ENCODE assay signal across 8 mouse cellular contexts in genomic region chr1:86506420-86506819, GRCm38 (mm10). TPM values are rescaled to one million over a fixed set of nuclear protein-coding genes. Genes with fewer than 3 reads are reported as not detected.
DNase-seq lines count a peak whose midpoint lies in the region; ATAC-seq and TF ChIP-seq lines count a peak whose summit lies in the region.
"Had no signal": no experiment of that assay in that cellular context is flagged by ENCODE, and none has a peak within 500 bp of the region (broad histone marks: within the 10 kb centered on the region; RNA-seq: fewer than 3 reads in every experiment).

No protein-coding gene starts in this region.

- no peaks in the 10 kb centered on the region for H3K27me3 ChIP-seq in embryonic facial prominence, embryonic 15.5 days
- no peaks in the 10 kb centered on the region for H3K27me3 ChIP-seq in hindbrain, embryonic 12.5 days
- H3K27me3 ChIP-seq in midbrain, embryonic 16.5 days (ENCODE audit: control insufficient read depth, insufficient read depth, low read depth, low read length) = no peaks in the 10 kb centered on the region

- WGBS in embryonic facial prominence, embryonic 15.5 days = 72% methylated on average over 5 of the region's 5 CpGs
- WGBS in hindbrain, embryonic 12.5 days = 74% methylated on average over 5 of the region's 5 CpGs
- 78% methylated on average over 5 of the region's 5 CpGs for WGBS in midbrain, embryonic 16.5 days

- intact Hi-C loops in left cerebral cortex, adult 2 months (cut with DNase I) = no loop called here
- intact Hi-C loops in left cerebral cortex, postnatal 10 days (cut with DNase I) = no loop called here

- no peak for ATAC-seq in embryonic facial prominence, embryonic 15.5 days (ENCODE audit: insufficient number of reproducible peaks, low FRiP score, low TSS enrichment, low read depth)
- no peak for ATAC-seq in hindbrain, embryonic 12.5 days (ENCODE audit: low FRiP score)
- ATAC-seq in midbrain, embryonic 16.5 days = no peak

- DNase-seq in left cerebral cortex, adult 2 months (ENCODE audit: extremely low spot score in 1 of 2, low spot score in 2 of 2) = no peak
- no peak for DNase-seq in left cerebral cortex, postnatal 10 days (ENCODE audit: extremely low spot score in 1 of 2, low spot score in 2 of 2)
- DNase-seq in right cerebral cortex, postnatal 25 days = no peak
- no peak for DNase-seq in spleen, adult 12 weeks (ENCODE audit: low spot score)
- DNase-seq: retina, postnatal 1 day had no signal

- no peak overlapping the region for H3K4me3 ChIP-seq in left cerebral cortex, adult 2 months
- H3K4me3 ChIP-seq in embryonic facial prominence, embryonic 15.5 days (replicated peaks) = no peak overlapping the region
- no peak overlapping the region for H3K4me3 ChIP-seq in hindbrain, embryonic 12.5 days
- no peak overlapping the region for H3K4me3 ChIP-seq in midbrain, embryonic 16.5 days (ENCODE audit: low read depth, low read length)

- H3K36me3 ChIP-seq in embryonic facial prominence, embryonic 15.5 days = no peaks in the 10 kb centered on the region
- H3K36me3 ChIP-seq in hindbrain, embryonic 12.5 days = no peaks in the 10 kb centered on the region
- no peaks in the 10 kb centered on the region for H3K36me3 ChIP-seq in midbrain, embryonic 16.5 days (ENCODE audit: control insufficient read depth, insufficient read depth, low read length)

- H3K9ac ChIP-seq in embryonic facial prominence, embryonic 15.5 days = no peak overlapping the region
- no peak overlapping the region for H3K9ac ChIP-seq in hindbrain, embryonic 12.5 days
- H3K9ac ChIP-seq in midbrain, embryonic 16.5 days (ENCODE audit: low read depth, low read length) = peak overlapping the region; percentile 36; the same call in 1 of the 2 replicates

- H3K4me1 ChIP-seq in embryonic facial prominence, embryonic 15.5 days = peaks cover 64% of the 10 kb centered on the region
- H3K4me1 ChIP-seq in hindbrain, embryonic 12.5 days = peaks cover 61% of the 10 kb centered on the region
- peaks cover 36% of the 10 kb centered on the region for H3K4me1 ChIP-seq in midbrain, embryonic 16.5 days (ENCODE audit: control insufficient read depth, insufficient read depth, low read length)

- H3K9me3 ChIP-seq in embryonic facial prominence, embryonic 15.5 days (replicated peaks) = no peaks in the 10 kb centered on the region
- no peaks in the 10 kb centered on the region for H3K9me3 ChIP-seq in hindbrain, embryonic 12.5 days (replicated peaks)
- H3K9me3 ChIP-seq in midbrain, embryonic 16.5 days (replicated peaks; ENCODE audit: control insufficient read depth, low read length, poor library complexity, severe bottlenecking) = no peaks in the 10 kb centered on the region

- peak overlapping the region; percentile 67 for H3K27ac ChIP-seq in left cerebral cortex, adult 2 months
- H3K27ac ChIP-seq in embryonic facial prominence, embryonic 15.5 days (replicated peaks) = peak overlapping the region; percentile 48; the same call in 1 of the 2 replicates
- peak overlapping the region; percentile 93; the same call in 1 of the 2 replicates for H3K27ac ChIP-seq in hindbrain, embryonic 12.5 days
- H3K27ac ChIP-seq in midbrain, embryonic 16.5 days (ENCODE audit: low read length) = peak overlapping the region; percentile 15; the same call in 1 of the 2 replicates

- no peak overlapping the region for H3K4me2 ChIP-seq in embryonic facial prominence, embryonic 15.5 days (replicated peaks)
- no peak overlapping the region for H3K4me2 ChIP-seq in hindbrain, embryonic 12.5 days (replicated peaks)
- H3K4me2 ChIP-seq in midbrain, embryonic 16.5 days (ENCODE audit: low read length) = no peak overlapping the region

- TF ChIP-seq CTCF in left cerebral cortex, adult 2 months (IDR thresholded peaks at IDR 0.05) = no peak

RNA-seq across cellular contexts. Expression of gene Ptma, which starts 20.1 kb away (rescaled TPM):
- total RNA-seq in left cerebral cortex, adult 2 months (2021) = 100 to 1,000 TPM; 353 to 363 TPM
- total RNA-seq in left cerebral cortex, postnatal 10 days (2021) = 100 to 1,000 TPM; 438 to 477 TPM
- polyA plus RNA-seq in embryonic facial prominence, embryonic 15.5 days (2015; fragmentation: Nextera tagmentation; extraction: Ambion mirVana) = 1,945 and 2,079 TPM in 2 replicates
- 2,735 and 2,863 TPM in 2 replicates for polyA plus RNA-seq in hindbrain, embryonic 12.5 days (2016; fragmentation: Nextera tagmentation; extraction: Ambion mirVana)
- 1,375 and 1,671 TPM in 2 replicates for polyA plus RNA-seq in midbrain, embryonic 16.5 days (2015; fragmentation: Nextera tagmentation; extraction: Ambion mirVana)

Comparison
In these comparisons a context has a peak if more than half of its experiments do, and no peak if none do; other contexts are left out.
1. H3K27ac ChIP-seq: peak in every context shown above with its lines; median percentile 93 in hindbrain, embryonic 12.5 days; 67 in left cerebral cortex, adult 2 months; 48 in embryonic facial prominence, embryonic 15.5 days; 15 in midbrain, embryonic 16.5 days.